Mouse (Mus musculus) megakaryocyte, embryonic 14.5 days (primary cell): ENCODE results near the gene Col25a1. TPM values are rescaled to one million over a fixed set of nuclear protein-coding genes. Genes with fewer than 3 reads are reported as not detected.

Source experiments
- H3K27me3 ChIP-seq: replicated peaks from 2 replicates; pipeline ENCODE3; 2012; ENCODE audit warnings: inconsistent platforms
- H3K36me3 ChIP-seq: replicated peaks from 2 replicates; pipeline ENCODE3; 2012; ENCODE audit warnings: low read length, inconsistent platforms, mixed read lengths
- H3K4me1 ChIP-seq: 2 replicates; pipeline ENCODE4 v1.6.1; 2012; ENCODE audit warnings: inconsistent platforms
- H3K4me3 ChIP-seq: replicated peaks from 2 replicates; pipeline ENCODE3; 2012; ENCODE audit warnings: moderate library complexity, mild to moderate bottlenecking, inconsistent platforms
- H3K9me3 ChIP-seq: 2 replicates; pipeline ENCODE4 v1.6.1; 2012; ENCODE audit warnings: inconsistent platforms
- FLI1 ChIP-seq: IDR thresholded peaks from 2 replicates; pipeline ENCODE4 v1.6.1; 2012; ENCODE audit warnings: low read length, inconsistent platforms, mixed read lengths
- GATA1 ChIP-seq: IDR thresholded peaks from 3 replicates; pipeline ENCODE4 v1.6.1; 2012; ENCODE audit warnings: mixed read lengths, low read length, inconsistent platforms, borderline replicate concordance
- polyA plus RNA-seq: library from polyadenylated mRNA; stranded (reverse); fragments of >175 nt; gene quantifications from 2 replicates; pipeline ENCODE4 v1.2.3, GENCODE M21; 2012; ENCODE audit warnings: low replicate concordance; ENCODE audit not compliant: insufficient read depth

The Col25a1 gene
- polyA plus RNA-seq, 1 experiment: 0.06 TPM

DNA sequence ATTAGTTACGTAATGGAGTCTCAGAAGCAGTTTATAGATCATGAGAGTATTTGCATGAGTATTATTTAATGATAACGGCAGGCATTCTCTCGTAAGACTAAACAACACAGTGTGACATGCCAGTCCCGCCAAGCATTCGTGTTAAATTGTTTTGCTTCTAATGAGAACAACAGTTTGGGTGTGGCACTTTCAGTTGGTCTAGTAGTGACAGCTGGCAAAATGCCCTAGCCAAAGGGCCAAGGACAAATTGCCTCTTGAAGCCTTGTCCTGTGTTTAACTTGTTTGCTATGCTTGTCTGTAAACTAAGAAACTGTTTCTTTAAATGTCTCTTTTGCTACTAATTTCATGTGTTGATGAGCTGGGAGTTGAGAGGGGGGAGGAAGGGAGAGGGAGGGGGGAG is 56.3 kb downstream of the Col25a1 start:
- no peaks in the 10 kb centered on the region for H3K4me1 ChIP-seq
- peaks cover 2% of the 10 kb centered on the region; the same call in 1 of the 2 replicates for H3K9me3 ChIP-seq
- H3K36me3 ChIP-seq: no peaks in the 10 kb centered on the region
- no peak overlapping the region for H3K4me3 ChIP-seq
- no peaks in the 10 kb centered on the region for H3K27me3 ChIP-seq
- TF ChIP-seq GATA1 (no peak), FLI1 (no peak)

DNA sequence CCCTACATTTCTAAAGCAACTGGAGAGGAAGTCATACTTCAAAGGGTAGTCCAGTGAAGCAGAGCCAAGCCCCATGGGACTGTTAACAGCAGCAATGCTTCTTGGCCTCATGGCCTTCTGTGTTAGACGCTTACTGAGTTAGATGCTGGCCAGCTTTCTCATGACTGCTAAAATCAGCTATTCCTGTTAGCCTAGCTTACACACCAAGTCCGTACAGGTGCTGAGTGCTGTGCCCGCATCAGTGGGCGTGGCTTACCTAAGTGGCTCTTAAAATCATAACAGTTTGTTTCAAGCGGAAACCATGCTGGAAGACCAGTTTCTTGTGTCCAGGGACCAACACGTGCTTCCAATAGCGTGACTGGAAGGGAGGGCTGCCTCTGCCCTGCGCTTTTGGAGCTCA is 62.1 kb downstream of the Col25a1 start:
- Histone ChIP-seq H3K27me3 (no peaks in the 10 kb centered on the region), H3K4me3 (no peak overlapping the region), H3K9me3 (peaks cover 6% of the 10 kb centered on the region), H3K4me1 (no peaks in the 10 kb centered on the region), H3K36me3 (no peaks in the 10 kb centered on the region)
- TF ChIP-seq FLI1 (no peak), GATA1 (no peak)

DNA sequence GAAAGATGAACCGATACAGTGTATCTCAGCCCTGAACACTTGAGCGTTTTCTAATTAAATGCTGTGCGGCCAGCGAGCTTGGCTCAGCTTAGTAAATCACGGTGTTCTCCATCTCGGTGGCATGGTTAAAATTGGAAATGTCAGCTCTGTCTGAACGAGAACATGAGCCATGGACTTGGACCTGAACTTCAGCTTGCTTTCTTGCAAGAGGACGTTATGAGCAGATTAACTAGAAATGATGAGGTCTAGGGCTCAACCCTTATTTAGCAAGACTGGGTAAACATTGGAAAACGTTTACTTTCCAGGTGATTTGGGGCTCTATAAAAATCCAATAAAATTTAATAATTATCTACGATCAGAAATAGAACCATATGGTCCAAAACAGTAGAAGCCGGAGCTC is 83.3 kb downstream of the Col25a1 start:
- Histone ChIP-seq H3K4me1 (no peaks in the 10 kb centered on the region), H3K9me3 (peaks cover 34% of the 10 kb centered on the region), H3K27me3 (no peaks in the 10 kb centered on the region), H3K4me3 (no peak overlapping the region), H3K36me3 (no peaks in the 10 kb centered on the region)
- TF ChIP-seq FLI1: no peak
- no peak for TF ChIP-seq GATA1

DNA sequence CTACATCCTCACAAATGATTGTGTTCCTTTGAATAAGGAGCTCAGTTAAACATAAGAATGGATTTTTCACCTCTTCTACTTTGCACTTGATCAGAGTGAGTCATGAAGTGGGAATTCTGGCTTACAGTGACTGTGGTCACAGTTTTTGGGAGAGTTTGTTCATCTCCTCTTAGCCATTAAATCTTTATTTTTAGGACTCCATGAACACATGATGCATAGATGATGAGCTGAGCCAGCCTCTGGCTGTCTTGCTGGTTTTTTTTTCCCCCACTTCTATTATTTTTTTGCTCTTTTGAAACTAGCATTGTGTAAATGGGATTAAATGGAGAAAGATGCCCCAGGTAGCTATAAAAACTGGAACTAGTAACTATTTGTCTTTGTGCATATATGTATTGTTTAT is 84.8 kb downstream of the Col25a1 start:
- Histone ChIP-seq H3K27me3 (no peaks in the 10 kb centered on the region), H3K4me3 (no peak overlapping the region), H3K9me3 (peaks cover 40% of the 10 kb centered on the region), H3K36me3 (no peaks in the 10 kb centered on the region), H3K4me1 (no peaks in the 10 kb centered on the region)
- no peak for TF ChIP-seq GATA1
- TF ChIP-seq FLI1: no peak

DNA sequence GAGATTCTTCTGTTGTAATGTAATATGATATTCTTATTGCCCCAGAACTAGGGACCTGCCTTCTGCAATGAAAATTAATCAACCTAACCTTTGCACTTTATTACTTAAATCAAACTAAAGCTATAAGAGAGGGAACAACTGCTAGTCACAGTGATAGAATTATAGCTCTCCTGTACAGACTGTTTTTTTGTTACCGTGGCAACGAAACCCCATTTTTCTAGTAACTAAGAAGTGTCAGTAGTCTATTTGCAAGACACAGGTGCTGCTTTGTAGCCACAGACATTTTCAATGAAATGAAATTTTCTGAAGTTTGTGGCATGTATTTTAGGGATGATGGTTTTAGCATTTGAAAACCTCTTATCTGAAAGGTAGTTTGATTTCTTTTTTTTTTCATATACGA is 85.3 kb downstream of the Col25a1 start:
- Histone ChIP-seq H3K36me3 (no peaks in the 10 kb centered on the region), H3K27me3 (no peaks in the 10 kb centered on the region), H3K4me3 (no peak overlapping the region), H3K4me1 (no peaks in the 10 kb centered on the region), H3K9me3 (peaks cover 35% of the 10 kb centered on the region)
- no peak for TF ChIP-seq GATA1
- TF ChIP-seq FLI1: no peak

DNA sequence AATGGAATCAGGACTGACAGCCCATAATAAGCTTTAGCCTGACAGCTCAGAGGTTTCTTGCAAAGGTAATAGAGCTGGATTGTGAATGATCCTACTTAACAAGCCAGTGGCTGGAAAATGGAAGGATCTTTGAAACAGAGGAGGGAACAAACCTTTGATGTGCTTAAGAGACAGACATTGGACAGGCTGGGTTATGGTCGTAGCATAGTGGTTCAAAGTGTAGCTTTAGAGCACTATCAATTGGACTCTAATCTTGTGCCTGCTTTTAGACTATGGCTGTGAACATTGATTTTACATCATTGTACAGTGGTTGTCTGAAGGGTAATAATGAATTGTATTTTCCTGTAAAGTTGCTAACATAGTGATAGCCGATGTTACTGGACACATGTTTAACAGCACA is 86.4 kb downstream of the Col25a1 start:
- Histone ChIP-seq H3K36me3 (no peaks in the 10 kb centered on the region), H3K4me3 (no peak overlapping the region), H3K27me3 (no peaks in the 10 kb centered on the region), H3K9me3 (peaks cover 41% of the 10 kb centered on the region), H3K4me1 (no peaks in the 10 kb centered on the region)
- TF ChIP-seq FLI1 (no peak), GATA1 (no peak)

DNA sequence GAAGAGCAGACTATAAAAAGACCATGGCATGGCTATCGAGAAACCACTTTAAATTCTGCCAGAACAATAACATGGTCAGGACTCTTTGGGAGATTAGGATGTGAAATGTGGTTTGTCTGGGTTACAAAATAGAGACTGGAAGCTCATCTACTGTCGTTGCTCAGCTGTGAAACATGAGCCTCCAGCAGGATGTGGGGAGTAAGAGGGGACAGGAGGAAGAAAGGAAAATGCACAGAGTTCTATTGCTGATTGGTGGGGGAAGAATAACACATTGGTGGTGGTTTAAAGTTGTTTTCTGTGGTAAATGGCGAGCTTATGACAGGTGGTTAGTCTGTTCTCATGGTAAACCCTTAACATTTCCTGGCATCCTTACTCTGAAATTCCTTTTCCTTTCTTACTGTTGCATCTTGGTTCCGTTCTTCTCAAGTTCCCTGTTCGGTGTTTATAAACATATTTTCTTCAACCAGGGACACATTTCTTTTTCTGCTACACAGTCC is 87.0 kb downstream of the Col25a1 start:
- TF ChIP-seq FLI1: no peak
- no peak for TF ChIP-seq GATA1
- peaks cover 42% of the 10 kb centered on the region for H3K9me3 ChIP-seq
- H3K4me3 ChIP-seq: no peak overlapping the region
- no peaks in the 10 kb centered on the region for H3K4me1 ChIP-seq
- no peaks in the 10 kb centered on the region for H3K36me3 ChIP-seq
- H3K27me3 ChIP-seq: no peaks in the 10 kb centered on the region

DNA sequence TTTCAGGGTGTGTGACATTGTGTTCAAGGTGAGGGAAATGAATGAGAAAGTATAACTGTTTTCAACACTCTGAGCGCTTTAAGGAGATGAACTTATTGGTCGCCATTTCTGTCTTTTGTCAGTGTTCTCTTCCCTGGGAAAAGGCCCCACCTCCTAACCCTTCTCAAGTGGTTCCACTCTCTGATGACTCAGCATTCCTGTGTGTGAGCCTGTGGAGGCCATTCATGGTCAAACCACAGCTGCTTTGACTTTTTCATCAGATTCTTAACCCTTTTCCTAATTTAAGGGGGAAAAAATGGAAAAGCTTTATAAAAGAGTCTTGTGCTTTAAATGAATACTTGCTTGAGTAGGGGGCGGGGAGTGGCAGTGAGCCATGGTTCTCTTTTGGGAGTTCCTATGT is 89.5 kb downstream of the Col25a1 start:
- H3K4me1 ChIP-seq: no peaks in the 10 kb centered on the region
- no peak overlapping the region for H3K4me3 ChIP-seq
- TF ChIP-seq FLI1 (no peak), GATA1 (no peak)
- H3K9me3 ChIP-seq: peaks cover 38% of the 10 kb centered on the region
- H3K36me3 ChIP-seq: no peaks in the 10 kb centered on the region
- H3K27me3 ChIP-seq: no peaks in the 10 kb centered on the region

DNA sequence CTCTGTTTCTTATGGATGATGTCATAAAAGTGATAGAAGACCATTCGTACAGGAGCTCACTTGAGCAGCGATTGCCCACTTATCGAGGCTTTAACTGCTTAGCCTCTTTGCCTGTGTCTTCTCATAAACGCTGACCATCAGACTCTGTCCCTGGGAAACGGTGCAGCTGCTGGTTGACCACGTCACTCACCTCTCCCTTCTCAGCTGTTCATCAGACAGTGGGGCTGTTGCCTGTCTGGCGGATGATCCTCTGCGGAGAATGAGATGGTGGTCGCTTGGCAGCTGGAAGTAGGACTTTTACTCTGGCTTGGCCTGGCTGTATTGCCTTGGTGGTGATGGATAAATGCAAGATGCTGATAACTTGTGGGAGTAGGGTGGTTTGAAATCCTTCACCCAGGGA is 96.9 kb downstream of the Col25a1 start:
- Histone ChIP-seq H3K4me3 (no peak overlapping the region), H3K4me1 (no peaks in the 10 kb centered on the region), H3K36me3 (no peaks in the 10 kb centered on the region), H3K9me3 (peaks cover 15% of the 10 kb centered on the region), H3K27me3 (no peaks in the 10 kb centered on the region)
- TF ChIP-seq FLI1: no peak
- no peak for TF ChIP-seq GATA1

DNA sequence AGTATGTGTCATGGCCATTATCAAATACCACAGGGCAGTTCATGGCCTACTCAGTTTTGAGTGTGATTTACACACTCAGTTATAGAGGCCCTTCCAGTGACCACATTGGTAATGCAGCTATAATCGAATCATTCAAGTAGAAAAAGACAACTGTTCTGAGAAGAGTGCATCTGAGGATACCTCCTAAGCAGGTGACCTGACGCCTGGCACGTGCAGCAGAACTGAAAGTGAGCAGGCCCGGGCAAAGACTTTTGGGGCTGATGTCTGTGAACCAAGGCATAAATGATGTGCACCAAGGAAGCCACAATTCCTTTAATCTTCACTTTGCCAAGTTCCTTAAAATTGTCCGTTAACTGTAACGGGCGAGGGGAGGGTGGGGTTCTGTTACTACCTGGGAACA is 101.6 kb downstream of the Col25a1 start:
- Histone ChIP-seq H3K4me3 (no peak overlapping the region), H3K27me3 (no peaks in the 10 kb centered on the region), H3K36me3 (no peaks in the 10 kb centered on the region), H3K4me1 (no peaks in the 10 kb centered on the region), H3K9me3 (peaks cover 14% of the 10 kb centered on the region)
- TF ChIP-seq GATA1: no peak
- TF ChIP-seq FLI1: no peak

DNA sequence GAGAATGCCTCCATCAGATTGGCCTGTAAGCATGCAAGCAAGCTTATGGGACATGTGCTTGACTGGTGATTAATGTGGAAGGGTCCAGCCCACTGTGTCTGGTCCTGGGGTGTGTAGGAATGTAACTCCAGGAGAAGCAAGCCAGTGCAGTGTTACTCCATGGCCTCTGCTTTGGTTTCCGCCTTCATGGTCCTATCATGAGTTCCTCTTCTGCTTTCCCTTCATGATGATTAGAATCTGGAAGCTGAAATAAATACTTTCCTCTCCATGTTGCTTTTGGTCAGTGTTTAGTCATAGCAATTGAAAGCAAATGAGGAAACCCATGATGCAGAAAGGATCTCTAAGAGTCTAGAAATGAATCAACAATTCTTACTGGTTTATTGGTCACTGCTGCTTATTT is 103.9 kb downstream of the Col25a1 start:
- TF ChIP-seq FLI1 (no peak), GATA1 (no peak)
- Histone ChIP-seq H3K4me1 (no peaks in the 10 kb centered on the region), H3K4me3 (no peak overlapping the region), H3K27me3 (no peaks in the 10 kb centered on the region), H3K36me3 (no peaks in the 10 kb centered on the region), H3K9me3 (peaks cover 11% of the 10 kb centered on the region)
